Mouse (Mus musculus) G1E (cell line): ENCODE results near the gene Pnpla3. TPM values are rescaled to one million over a fixed set of nuclear protein-coding genes. Genes with fewer than 3 reads are reported as not detected.

ENCODE experiments used
- ATAC-seq: 2 replicates; pipeline ENCODE4 v1.8.0; 2016; ENCODE audit warnings: mild to moderate bottlenecking; ENCODE audit not compliant: insufficient number of reproducible peaks, poor library complexity, low FRiP score, severe bottlenecking; ENCODE audit errors: extremely low read depth
- DNase-seq: peaks from one replicate; pipeline ENCODE4 v3.0.0; 2012; ENCODE audit warnings: low spot score
- H3K27me3 ChIP-seq: 2 replicates; pipeline ENCODE4 v1.6.1; 2012; ENCODE audit warnings: mild to moderate bottlenecking, low read length, inconsistent platforms; ENCODE audit not compliant: insufficient read depth
- H3K36me3 ChIP-seq: replicated peaks from 2 replicates; pipeline ENCODE3; 2012; ENCODE audit warnings: mild to moderate bottlenecking, inconsistent platforms
- H3K4me1 ChIP-seq: 2 replicates; pipeline ENCODE4 v1.6.1; 2012; ENCODE audit warnings: low read depth, low read length, inconsistent platforms, mixed read lengths; ENCODE audit not compliant: insufficient read depth
- H3K4me3 ChIP-seq: 2 replicates; pipeline ENCODE4 v1.5.1; 2012; ENCODE audit warnings: low read depth, mild to moderate bottlenecking, inconsistent platforms, low read length, moderate library complexity, mixed read lengths
- H3K9me3 ChIP-seq: replicated peaks from 2 replicates; pipeline ENCODE4 v1.6.1; 2012; ENCODE audit warnings: inconsistent platforms
- CTCF ChIP-seq: IDR thresholded peaks from 2 replicates; pipeline ENCODE4 v1.5.1; 2012; ENCODE audit warnings: low read depth, low read length, inconsistent platforms, mixed read lengths
- GATA1 ChIP-seq: IDR thresholded peaks from 2 replicates; pipeline ENCODE4 v1.6.1; 2012; ENCODE audit warnings: borderline replicate concordance, low read length, inconsistent platforms, mixed read lengths
- GATA2 ChIP-seq: IDR thresholded peaks from 2 replicates; pipeline ENCODE4 v1.6.1; 2012; ENCODE audit warnings: low read depth, low read length, inconsistent platforms, borderline replicate concordance
- POLR2AphosphoS5 ChIP-seq: IDR thresholded peaks from 2 replicates; pipeline ENCODE4 v1.6.1; 2012; ENCODE audit warnings: low read depth, low read length, inconsistent platforms; ENCODE audit not compliant: insufficient replicate concordance
- TAL1 ChIP-seq: conservative IDR thresholded peaks from 2 replicates; pipeline ENCODE4 v1.6.1; 2012; ENCODE audit warnings: low read depth, low read length, inconsistent platforms, mixed read lengths
- polyA plus RNA-seq: library from polyadenylated mRNA; stranded (reverse); fragments of >175 nt; gene quantifications from 2 replicates; pipeline ENCODE4 v1.2.3, GENCODE M21; 2012
- total RNA-seq, 2 experiments: library from RNA; stranded (forward) in 1 of 2; stranded (reverse) in 1 of 2; fragments of 200-1000 nt in 1 of 2; fragments of >200 nt in 1 of 2; fragmentation: Nextera tagmentation in 1 of 2; gene quantifications; 2 replicates each; pipeline ENCODE4 v1.2.3; 2014 to 2017

The Pnpla3 gene
- total and polyA plus RNA-seq, 3 experiments = not detected

- DNase-seq = no peak
- TF ChIP-seq CTCF = no peak
- no peak for TF ChIP-seq GATA2
- no peak for TF ChIP-seq TAL1
- TF ChIP-seq POLR2AphosphoS5 = no peak
- TF ChIP-seq GATA1 = no peak
- Histone ChIP-seq H3K4me3 (no peak overlapping the region), H3K36me3 (peaks cover 89% of the 10 kb centered on the region), H3K4me1 (peaks cover 44% of the 10 kb centered on the region), H3K9me3 (no peaks in the 10 kb centered on the region), H3K27me3 (no peaks in the 10 kb centered on the region)
- no peak for ATAC-seq
These were observed 45.1 kb downstream of the Pnpla3 start for GRCm38 (mm10) chr15:84212756-84213105.

GRCm38 (mm10) chr15:84213162-84213739, 45.6 kb downstream of the Pnpla3 start:
- no peak for ATAC-seq
- no peak for DNase-seq
- no peak for TF ChIP-seq GATA2
- peaks cover 85% of the 10 kb centered on the region for H3K36me3 ChIP-seq
- H3K4me3 ChIP-seq = no peak overlapping the region
- no peaks in the 10 kb centered on the region for H3K9me3 ChIP-seq
- peaks cover 40% of the 10 kb centered on the region for H3K4me1 ChIP-seq
- H3K27me3 ChIP-seq = no peaks in the 10 kb centered on the region

GRCm38 (mm10) chr15:84214476-84214875, 46.8 kb downstream of the Pnpla3 start:
- Histone ChIP-seq H3K36me3 (peaks cover 75% of the 10 kb centered on the region), H3K27me3 (no peaks in the 10 kb centered on the region), H3K4me3 (no peak overlapping the region), H3K4me1 (peaks cover 31% of the 10 kb centered on the region), H3K9me3 (no peaks in the 10 kb centered on the region)
- ATAC-seq = no peak
- DNase-seq = no peak
- TF ChIP-seq TAL1 (no peak), GATA1 (no peak), CTCF (no peak), POLR2AphosphoS5 (no peak), GATA2 (no peak)

- peaks cover 67% of the 10 kb centered on the region for H3K36me3 ChIP-seq
- TF ChIP-seq TAL1 (no peak), GATA1 (no peak), GATA2 (no peak), POLR2AphosphoS5 (no peak), CTCF (no peak)
- H3K27me3 ChIP-seq = no peaks in the 10 kb centered on the region
- H3K9me3 ChIP-seq = no peaks in the 10 kb centered on the region
- DNase-seq = no peak
- ATAC-seq = no peak
- peaks cover 23% of the 10 kb centered on the region for H3K4me1 ChIP-seq
- H3K4me3 ChIP-seq = no peak overlapping the region
These were observed 47.6 kb downstream of the Pnpla3 start for GRCm38 (mm10) chr15:84215273-84215672.

- Histone ChIP-seq H3K27me3 (no peaks in the 10 kb centered on the region), H3K4me3 (no peak overlapping the region), H3K36me3 (peaks cover 59% of the 10 kb centered on the region), H3K9me3 (no peaks in the 10 kb centered on the region), H3K4me1 (peaks cover 15% of the 10 kb centered on the region)
- no peak for ATAC-seq
- DNase-seq = no peak
- TF ChIP-seq TAL1 = no peak
- TF ChIP-seq GATA1 = no peak
- no peak for TF ChIP-seq CTCF
- no peak for TF ChIP-seq GATA2
- TF ChIP-seq POLR2AphosphoS5 = no peak
These were observed 48.4 kb downstream of the Pnpla3 start for GRCm38 (mm10) chr15:84216026-84216425.

GRCm38 (mm10) chr15:84216461-84217084, 48.9 kb downstream of the Pnpla3 start:
- H3K4me3 ChIP-seq = no peak overlapping the region
- DNase-seq = no peak
- ATAC-seq = no peak
- peaks cover 54% of the 10 kb centered on the region for H3K36me3 ChIP-seq
- peaks cover 10% of the 10 kb centered on the region for H3K4me1 ChIP-seq
- TF ChIP-seq GATA1 (no peak), GATA2 (no peak), POLR2AphosphoS5 (no peak), CTCF (no peak), TAL1 (no peak)
- no peaks in the 10 kb centered on the region for H3K27me3 ChIP-seq
- H3K9me3 ChIP-seq = no peaks in the 10 kb centered on the region

- Histone ChIP-seq H3K9me3 (no peaks in the 10 kb centered on the region; the same call in 1 of the 2 replicates), H3K4me3 (no peak overlapping the region), H3K27me3 (no peaks in the 10 kb centered on the region), H3K4me1 (peaks cover under 1% of the 10 kb centered on the region; the same call in 1 of the 2 replicates), H3K36me3 (peaks cover 38% of the 10 kb centered on the region)
- ATAC-seq (no peak), DNase-seq (no peak)
- TF ChIP-seq POLR2AphosphoS5 = no peak
- TF ChIP-seq CTCF = no peak
- no peak for TF ChIP-seq GATA2
- no peak for TF ChIP-seq GATA1
- TF ChIP-seq TAL1 = no peak
These were observed 50.5 kb downstream of the Pnpla3 start for GRCm38 (mm10) chr15:84217969-84218782.
